Mouse (Mus musculus): ENCODE data around the gene Klhl3. TPM values are rescaled to one million over a fixed set of nuclear protein-coding genes. Genes with fewer than 3 reads are reported as not detected.

Gene Klhl3
- total RNA-seq, 2 experiments from 2014 or later, result 4.0 to 5.1 TPM

DNA sequence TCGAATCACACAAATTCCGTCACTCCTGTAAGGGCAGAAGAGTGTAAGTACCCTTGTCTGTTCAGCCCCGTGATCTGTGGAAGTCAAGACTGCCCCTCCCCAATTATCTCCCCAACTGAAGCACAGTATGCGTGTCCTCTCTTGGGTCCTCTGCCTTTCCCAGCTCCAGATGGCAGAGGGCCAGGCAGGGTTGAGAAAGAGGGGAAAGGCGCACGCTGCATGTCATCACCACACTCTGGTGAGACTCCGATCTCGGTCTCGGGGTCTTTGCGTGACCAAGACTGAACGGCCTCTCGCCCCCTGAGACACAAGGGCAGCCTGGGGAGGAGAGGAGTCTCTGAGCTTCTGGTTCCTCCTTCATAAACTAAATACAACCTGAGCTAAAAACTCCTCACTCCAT, 42.9 kb downstream of the Klhl3 start:
- no peak for ATAC-seq (replicated peaks; ENCODE audit: poor library complexity)

DNA sequence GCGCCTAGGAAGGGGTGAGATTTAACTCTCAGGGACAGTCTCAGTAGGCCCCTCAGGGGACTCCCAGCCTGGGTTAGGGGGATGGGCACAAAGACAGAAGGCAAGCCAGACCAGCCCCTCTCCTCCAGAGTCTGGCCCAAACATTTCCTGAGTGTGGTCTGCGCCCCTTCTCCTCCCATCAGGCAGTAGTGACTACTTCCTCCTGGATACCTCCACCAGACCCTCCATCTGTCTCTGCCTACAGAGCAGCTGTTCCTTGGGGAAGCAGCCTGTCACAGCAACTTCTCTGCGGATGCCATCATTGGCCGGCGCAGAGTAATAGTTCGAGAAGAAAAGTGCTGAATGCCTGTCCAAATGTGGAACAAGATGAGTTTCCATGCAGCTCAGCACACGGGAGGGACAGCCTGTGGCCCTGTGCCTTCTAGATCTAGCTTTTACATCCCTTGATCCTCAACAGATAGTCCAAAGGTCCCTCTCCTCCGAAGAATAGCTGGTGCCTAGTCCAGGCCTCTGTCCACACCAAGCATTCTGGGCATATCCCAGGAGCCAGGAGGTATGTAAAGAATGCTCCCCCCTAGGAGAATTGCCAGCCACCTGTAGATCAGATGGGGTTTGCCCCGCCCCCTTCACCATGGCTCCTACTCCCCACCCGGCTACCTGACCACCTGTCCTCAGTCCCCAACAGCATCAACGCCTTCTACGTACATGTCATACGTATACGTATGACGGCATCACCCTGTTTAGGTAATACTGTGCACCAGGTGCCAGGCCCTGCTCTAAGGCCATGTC, 44.8 kb downstream of the Klhl3 start:
- ATAC-seq (replicated peaks; ENCODE audit: poor library complexity), result peak; percentile 21

DNA sequence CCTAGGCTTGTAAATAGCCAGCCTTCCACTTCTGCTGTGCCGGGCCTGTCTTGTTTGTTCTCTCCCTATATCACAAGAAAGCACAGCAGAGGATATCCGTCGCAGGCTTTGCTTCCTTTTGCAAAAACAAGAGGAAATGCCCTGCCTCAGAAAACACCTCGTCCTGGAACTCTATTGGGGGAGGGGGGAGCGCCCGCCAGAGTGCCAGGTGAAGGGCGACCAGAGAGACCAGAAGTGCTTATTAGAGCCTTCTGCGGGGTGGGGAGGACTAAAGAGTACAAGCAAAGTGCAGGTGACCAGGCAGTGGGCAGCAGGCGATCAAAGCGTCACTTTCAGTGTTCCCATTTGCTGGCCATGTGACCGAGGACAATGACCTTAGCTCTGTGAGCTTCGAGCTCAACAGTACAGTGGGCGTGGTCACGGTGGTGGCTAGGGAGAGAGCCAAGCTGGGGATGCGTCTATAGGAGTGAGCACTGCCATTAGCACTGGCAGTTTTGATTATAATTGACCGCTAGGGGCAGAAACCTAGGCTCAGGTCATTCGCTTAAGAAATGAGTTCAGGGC, 45.8 kb downstream of the Klhl3 start:
- ATAC-seq (replicated peaks; ENCODE audit: poor library complexity), result peak; percentile 78

DNA sequence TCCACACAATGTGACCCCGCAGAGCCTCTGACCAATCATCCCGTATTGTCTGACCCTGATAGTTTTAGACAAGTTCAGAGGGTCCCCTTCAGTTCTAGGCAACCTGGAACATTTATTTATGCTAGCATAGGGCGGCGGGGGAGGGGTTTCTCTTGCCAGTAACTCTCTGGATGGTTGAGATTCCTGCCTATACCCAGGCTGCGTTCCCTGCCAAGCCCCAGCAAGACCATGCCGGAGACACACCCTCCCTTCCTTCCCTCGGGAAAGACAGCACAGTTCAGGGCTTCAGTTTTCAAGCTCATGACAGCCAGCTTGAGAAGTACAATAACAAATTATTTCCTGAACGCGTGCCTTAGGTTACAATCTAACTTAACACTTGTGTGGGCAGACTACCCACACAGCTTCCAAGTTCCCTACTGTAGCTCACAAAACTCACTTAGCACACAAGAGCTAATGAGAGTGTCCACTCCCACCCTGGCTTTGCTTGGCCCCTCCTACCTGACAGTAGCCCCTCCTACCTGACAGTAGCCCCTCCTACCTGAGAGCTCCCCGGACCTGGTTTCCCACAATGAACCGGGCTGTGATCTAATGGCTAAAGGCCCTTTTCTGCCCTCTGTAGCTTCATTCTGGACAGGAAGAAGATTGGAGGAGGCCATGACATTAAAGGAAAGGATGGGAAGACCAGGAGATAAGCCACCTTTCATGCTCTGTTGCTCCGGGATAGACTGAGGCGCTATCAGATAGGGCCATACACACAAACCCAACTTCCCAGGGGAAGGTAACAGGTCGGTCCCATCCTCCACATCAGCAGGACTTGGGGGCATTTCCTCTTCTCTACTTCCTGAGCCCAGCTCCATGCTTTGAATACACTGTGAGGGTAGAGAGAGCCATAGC, 46.6 kb downstream of the Klhl3 start:
- peak; percentile 66 for ATAC-seq (replicated peaks; ENCODE audit: poor library complexity)

GRCm38 (mm10) chr13:58066081-58066495, 47.3 kb downstream of the Klhl3 start:
- ATAC-seq (replicated peaks; ENCODE audit: poor library complexity), result no peak

DNA sequence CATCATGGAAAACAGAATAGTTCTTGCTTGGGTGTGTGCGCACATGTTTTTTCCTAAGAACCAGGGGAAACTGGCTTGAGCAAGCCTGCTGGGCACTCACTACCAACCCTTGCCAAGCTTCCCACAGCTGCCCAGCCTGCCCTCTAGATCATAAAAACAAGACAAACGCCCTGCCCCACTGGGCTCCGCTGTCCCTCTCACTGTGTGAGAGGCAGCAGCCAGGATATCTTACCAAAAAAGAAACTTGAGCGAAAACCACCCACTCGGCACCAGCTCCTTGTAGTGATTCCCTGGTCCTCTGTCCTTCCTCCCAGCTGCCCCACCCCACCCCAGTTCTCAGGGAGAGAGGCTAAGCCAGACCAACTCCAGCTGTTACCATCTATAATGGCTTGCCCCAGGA, 48.1 kb downstream of the Klhl3 start:
- ATAC-seq (replicated peaks; ENCODE audit: poor library complexity), result no peak

DNA sequence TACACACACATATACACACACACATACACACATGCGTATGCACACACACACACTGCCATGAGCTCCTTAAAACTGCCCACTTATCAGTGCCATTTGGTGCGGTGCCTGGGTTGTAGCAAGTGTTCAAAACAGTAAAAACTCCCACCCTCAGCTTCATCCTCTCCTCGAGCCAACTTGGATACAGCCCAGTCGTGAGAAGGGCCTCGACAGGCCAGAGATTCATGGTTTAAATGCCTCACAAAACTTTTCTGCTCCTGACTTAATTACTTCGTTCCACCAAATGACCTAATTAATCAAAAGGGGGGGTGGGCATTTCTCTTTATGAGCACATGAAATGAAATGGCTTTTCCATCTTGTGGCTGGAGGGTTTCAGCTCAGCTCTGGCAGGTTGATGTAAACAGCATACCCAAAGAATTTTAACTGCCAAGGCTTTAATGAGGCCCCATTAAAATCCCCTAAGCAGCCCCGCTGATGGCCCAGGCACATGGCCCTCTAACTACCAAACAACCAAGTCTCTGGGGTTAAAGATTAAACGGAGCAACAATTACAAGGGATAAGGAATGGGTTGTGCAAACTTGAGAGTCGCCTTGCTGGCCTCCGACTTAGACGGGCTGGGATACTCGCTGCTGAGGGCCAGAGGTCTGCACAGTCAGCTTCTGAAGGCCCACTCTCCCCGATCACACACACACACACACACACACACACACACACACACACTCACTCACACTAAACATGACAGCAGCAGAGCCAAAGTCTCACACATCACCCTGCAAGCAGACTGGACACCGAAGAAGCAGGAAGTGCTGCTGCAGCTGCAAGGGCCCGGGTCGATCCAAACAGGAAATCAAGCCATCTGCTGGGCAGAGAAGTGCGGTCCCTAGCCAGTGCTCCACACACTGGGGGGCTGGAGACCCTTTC, 55.2 kb downstream of the Klhl3 start:
- peak; percentile 87 for ATAC-seq (replicated peaks; ENCODE audit: poor library complexity)

DNA sequence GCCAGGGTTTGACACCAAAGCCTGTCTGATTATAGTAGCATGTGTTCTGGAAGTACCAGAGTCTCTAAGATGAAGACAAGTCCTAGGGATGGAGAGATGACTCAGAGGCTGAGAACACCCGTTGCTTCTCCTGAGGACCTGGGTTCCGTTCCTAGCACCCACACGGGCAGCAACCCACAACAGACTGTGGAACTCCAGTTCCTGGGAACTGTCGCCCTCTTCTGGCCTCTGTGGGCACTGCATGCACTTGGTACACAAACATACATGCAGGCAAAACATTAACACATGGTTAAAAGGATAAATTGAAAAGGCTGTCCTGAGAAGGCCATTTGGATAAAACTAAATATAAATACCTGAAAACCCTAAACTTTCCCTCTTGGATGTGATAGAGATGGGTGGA, 56.8 kb downstream of the Klhl3 start:
- peak; percentile 42 for ATAC-seq (replicated peaks; ENCODE audit: poor library complexity)

- ATAC-seq (replicated peaks; ENCODE audit: poor library complexity), result no peak
Measured at GRCm38 (mm10) chr13:58053628-58054027, 59.8 kb downstream of the Klhl3 start.

- no peak for ATAC-seq (replicated peaks; ENCODE audit: poor library complexity)
Measured at GRCm38 (mm10) chr13:58051654-58052053, 61.7 kb downstream of the Klhl3 start.

- no peak for ATAC-seq (replicated peaks; ENCODE audit: poor library complexity)
Measured at GRCm38 (mm10) chr13:58051251-58051650, 62.1 kb downstream of the Klhl3 start.

- ATAC-seq (replicated peaks; ENCODE audit: poor library complexity), result no peak
Measured at GRCm38 (mm10) chr13:58049121-58049520, 64.3 kb downstream of the Klhl3 start.

DNA sequence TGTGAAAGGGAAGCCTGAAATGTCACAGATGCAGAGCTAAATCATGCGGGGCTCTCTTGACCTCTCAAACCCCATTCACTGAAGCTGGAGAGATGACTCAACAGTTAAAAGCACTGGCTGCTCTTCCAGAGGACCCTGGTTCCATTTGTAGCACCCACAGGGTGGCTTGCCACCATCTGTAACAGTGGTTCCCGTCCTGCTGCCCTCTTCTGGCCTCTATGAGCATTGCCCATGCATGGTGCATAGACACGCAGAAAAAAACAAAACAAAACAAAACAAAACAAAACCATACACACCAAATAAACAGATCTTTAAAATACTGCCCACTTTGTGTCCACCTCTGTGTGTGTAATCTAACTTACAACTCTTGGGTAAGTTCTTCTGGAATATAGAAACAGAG, 65.3 kb downstream of the Klhl3 start:
- ATAC-seq (replicated peaks; ENCODE audit: poor library complexity), result 0 out of 2 replicates have a peak, but pooled peaks have one; percentile 42

DNA sequence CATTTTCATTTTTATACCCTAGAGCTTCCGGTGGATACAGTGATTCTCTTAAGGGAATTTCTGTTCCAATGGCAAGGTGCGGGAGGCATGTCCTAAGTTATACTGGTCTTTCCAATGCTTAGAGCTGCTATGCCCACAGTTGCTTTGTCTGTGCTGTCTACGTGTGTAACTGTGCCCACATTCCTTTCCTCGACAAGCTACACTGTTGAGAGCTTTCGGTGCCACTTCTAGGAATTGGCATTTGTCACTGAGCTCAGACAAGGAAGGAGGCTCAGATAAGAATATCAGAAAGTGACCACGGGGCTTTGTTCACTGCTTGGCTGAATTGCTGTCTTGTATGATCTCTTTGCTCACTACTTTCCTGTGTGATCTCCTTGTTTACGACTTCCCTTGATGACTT, 67.2 kb downstream of the Klhl3 start:
- ATAC-seq (replicated peaks; ENCODE audit: poor library complexity), result no peak

GRCm38 (mm10) chr13:58045278-58045677, 68.1 kb downstream of the Klhl3 start:
- ATAC-seq (replicated peaks; ENCODE audit: poor library complexity), result 0 out of 2 replicates have a peak, but pooled peaks have one; percentile 48

DNA sequence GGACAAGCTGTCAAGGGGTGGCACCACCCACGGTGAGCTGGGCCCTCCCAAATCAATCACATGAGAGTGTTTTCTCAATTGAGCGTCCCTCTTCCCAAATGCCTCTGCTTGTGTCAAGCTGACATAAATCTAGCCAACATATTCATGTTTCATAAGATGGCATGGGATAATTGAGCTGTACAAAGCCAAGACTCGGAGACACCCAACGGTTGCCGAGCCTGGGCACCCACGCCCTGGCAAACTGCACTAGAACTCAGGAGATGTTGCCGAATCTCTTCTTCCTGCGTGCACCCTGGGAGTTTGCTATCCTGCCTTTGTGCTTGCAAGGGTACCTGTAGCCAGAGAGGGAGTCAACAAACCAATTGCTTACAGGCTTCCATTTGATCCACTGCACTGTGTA, 70.1 kb downstream of the Klhl3 start:
- no peak for ATAC-seq (replicated peaks; ENCODE audit: poor library complexity)

DNA sequence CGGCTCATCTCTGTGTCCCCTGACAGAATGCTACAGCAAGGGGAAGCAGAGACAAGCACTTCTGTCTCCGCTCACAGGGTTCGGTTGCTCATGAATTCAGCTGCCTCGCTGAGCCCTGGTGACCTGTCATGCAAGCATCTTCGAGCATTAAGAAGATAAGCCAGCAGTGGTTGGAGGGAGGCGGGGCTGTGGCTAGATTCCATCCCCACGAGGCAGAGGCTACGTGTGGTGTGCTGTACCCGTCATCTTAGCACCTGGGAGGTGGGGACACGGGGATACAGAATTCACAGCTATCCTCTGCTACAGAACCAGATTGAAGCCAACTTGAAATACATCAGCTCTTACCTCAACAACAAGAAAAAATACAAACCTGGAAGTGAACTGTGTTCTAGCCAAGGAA, 73.3 kb downstream of the Klhl3 start:
- no peak for ATAC-seq (replicated peaks; ENCODE audit: poor library complexity)

GRCm38 (mm10) chr13:58037506-58037905, 75.9 kb downstream of the Klhl3 start:
- ATAC-seq (replicated peaks; ENCODE audit: poor library complexity), result peak; percentile 55

DNA sequence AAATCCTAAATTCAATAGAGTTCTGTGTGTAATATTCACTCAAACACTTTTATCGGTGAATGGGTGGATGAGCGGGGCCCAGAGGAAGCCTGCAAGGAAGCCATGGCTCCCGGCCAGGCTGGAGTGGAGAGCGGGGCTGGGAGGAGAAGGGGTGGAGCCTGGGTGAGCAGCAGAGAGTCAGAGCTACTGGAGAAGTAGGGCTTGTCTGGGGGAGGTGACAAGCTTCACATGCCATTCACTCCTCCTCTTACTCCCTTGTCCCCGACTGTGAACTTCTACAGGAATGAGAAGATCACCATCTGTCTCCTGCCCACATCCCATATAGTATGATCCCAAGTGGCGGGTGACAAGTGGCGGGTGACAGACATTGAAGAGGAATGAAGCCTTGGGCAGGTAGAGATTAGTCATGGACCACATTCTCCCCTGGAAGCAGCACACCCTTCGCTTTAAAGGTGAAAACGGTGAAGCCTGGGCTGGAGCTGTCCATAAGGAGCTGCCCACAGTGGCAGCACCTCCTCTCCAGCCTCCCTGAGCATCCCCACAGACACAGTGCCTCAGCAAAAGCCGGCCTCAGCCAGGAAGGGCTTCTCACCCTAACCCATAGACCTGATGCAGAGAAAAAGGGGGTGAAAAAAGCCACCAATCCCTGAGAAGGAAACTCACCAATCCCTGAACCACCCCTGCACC, 77.8 kb downstream of the Klhl3 start:
- ATAC-seq (replicated peaks; ENCODE audit: poor library complexity), result peak; percentile 60

DNA sequence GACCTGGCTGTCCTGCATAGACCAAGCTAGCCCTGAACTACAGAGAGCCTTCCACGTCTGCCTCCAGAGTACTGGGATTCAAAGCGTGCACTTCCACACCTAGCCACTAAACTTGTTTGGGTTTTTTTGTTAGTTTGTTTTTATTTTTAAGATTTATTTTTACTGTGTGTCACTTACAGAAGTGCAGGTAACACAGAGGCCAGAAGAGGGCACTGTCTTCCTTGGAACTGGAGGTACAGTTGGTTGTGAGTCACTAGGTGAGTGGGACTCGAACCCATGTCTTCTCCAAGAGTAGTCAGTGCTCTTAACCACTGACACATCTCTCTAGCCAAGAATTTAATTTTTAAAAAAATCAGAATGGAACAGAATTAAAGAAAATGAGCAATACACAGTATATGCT, 78.4 kb downstream of the Klhl3 start:
- no peak for ATAC-seq (replicated peaks; ENCODE audit: poor library complexity)
